Comparison of ENCODE assay signal across 15 mouse cellular contexts in the genomic region with DNA sequence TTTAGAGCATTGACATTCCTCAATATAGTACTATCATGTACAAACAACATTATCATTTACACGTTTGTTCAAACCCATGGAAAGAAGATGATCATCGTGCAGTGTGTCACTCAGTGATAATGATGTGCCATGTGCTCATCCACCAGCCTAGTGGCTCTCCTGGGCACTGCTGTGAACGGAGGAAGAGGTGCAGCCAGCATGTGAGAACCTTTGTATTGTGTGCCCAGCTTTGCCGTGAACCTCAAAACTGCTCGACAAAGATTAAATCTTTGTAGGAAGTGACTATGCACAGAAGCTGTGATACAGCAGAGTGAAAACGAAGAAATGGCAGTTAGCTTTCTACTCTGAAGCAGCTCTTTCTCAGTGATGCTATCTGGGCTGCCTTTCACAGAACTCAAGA. TPM values are rescaled to one million over a fixed set of nuclear protein-coding genes. Genes with fewer than 3 reads are reported as not detected.
DNase-seq lines count a peak whose midpoint lies in the region; ATAC-seq and TF ChIP-seq lines count a peak whose summit lies in the region.
"Had no signal": no experiment of that assay in that cellular context is flagged by ENCODE, and none has a peak within 500 bp of the region (broad histone marks: within the 10 kb centered on the region; RNA-seq: fewer than 3 reads in every experiment).

No protein-coding gene starts in this region.

- TF ChIP-seq CTCF in lung, postnatal 0 days (IDR thresholded peaks at IDR 0.05): 0 out of 2 replicates have a peak, but pooled peaks have one; percentile 8

- no peaks in the 10 kb centered on the region for H3K27me3 ChIP-seq in lung, postnatal 0 days (replicated peaks; ENCODE audit: insufficient read depth, low read length)
- no peaks in the 10 kb centered on the region for H3K27me3 ChIP-seq in midbrain, embryonic 15.5 days (replicated peaks)
- H3K27me3 ChIP-seq: heart, embryonic 13.5 days; limb, embryonic 13.5 days; neural tube, embryonic 15.5 days had no signal

- TF ChIP-seq EP300 in lung, postnatal 0 days (IDR thresholded peaks at IDR 0.05): no peak

- no peaks in the 10 kb centered on the region for H3K9me3 ChIP-seq in lung, postnatal 0 days (ENCODE audit: low read length)
- no peaks in the 10 kb centered on the region for H3K9me3 ChIP-seq in midbrain, embryonic 15.5 days
- H3K9me3 ChIP-seq: heart, embryonic 13.5 days; limb, embryonic 13.5 days; neural tube, embryonic 15.5 days had no signal

- H3K4me1 ChIP-seq in lung, postnatal 0 days (ENCODE audit: insufficient read depth, low read depth, low read length): no peaks in the 10 kb centered on the region
- no peaks in the 10 kb centered on the region for H3K4me1 ChIP-seq in midbrain, embryonic 15.5 days
- H3K4me1 ChIP-seq: limb, embryonic 13.5 days had no signal

- H3K36me3 ChIP-seq in lung, postnatal 0 days (ENCODE audit: insufficient read depth, low read length): no peaks in the 10 kb centered on the region
- no peaks in the 10 kb centered on the region for H3K36me3 ChIP-seq in midbrain, embryonic 15.5 days (replicated peaks)
- H3K36me3 ChIP-seq: heart, embryonic 13.5 days; limb, embryonic 13.5 days; neural tube, embryonic 15.5 days had no signal

- no peak overlapping the region for H3K27ac ChIP-seq in lung, postnatal 0 days (ENCODE audit: low read length)
- no peak overlapping the region for H3K27ac ChIP-seq in midbrain, embryonic 15.5 days
- H3K27ac ChIP-seq: heart, embryonic 13.5 days; limb, embryonic 13.5 days; neural tube, embryonic 15.5 days had no signal

- 67% methylated on average over 6 of the region's 6 CpGs for WGBS in lung, postnatal 0 days
- WGBS in midbrain, embryonic 15.5 days: 84% methylated on average over 6 of the region's 6 CpGs

- no peak overlapping the region for H3K4me3 ChIP-seq in lung, postnatal 0 days (ENCODE audit: low read depth, low read length)
- H3K4me3 ChIP-seq in midbrain, embryonic 15.5 days: no peak overlapping the region
- H3K4me3 ChIP-seq: erythroblast, embryonic 14.5 days; heart, embryonic 13.5 days; limb, embryonic 13.5 days; neural tube, embryonic 15.5 days had no signal

- H3K4me2 ChIP-seq in lung, postnatal 0 days (replicated peaks; ENCODE audit: low read depth, low read length): no peak overlapping the region
- no peak overlapping the region for H3K4me2 ChIP-seq in midbrain, embryonic 15.5 days
- H3K4me2 ChIP-seq: heart, embryonic 13.5 days; limb, embryonic 13.5 days; midbrain, embryonic 11.5 days; neural tube, embryonic 15.5 days had no signal

- no peak for ATAC-seq in lung, postnatal 0 days
- ATAC-seq in monocyte, adult 5-6 weeks (replicated peaks; ENCODE audit: insufficient number of reproducible peaks, low FRiP score, low TSS enrichment, poor library complexity, severe bottlenecking): peak; percentile 62
- ATAC-seq in midbrain, embryonic 15.5 days (replicated peaks): no peak

- no peak overlapping the region for H3K9ac ChIP-seq in lung, postnatal 0 days (replicated peaks; ENCODE audit: low read depth)
- H3K9ac ChIP-seq in midbrain, embryonic 15.5 days: no peak overlapping the region
- H3K9ac ChIP-seq: heart, embryonic 13.5 days; limb, embryonic 13.5 days; neural tube, embryonic 15.5 days had no signal

- DNase-seq in lung, postnatal 0 days (ENCODE audit: low spot score): no peak
- no peak for DNase-seq in lung, adult 18-20 months
- peak; percentile 47 for DNase-seq in liver
- no peak for DNase-seq in cerebellum, adult 18-20 months
- no peak for DNase-seq in right cerebral cortex, postnatal 14 days
- DNase-seq in gastrocnemius, postnatal 4 days (ENCODE audit: low spot score in 2 of 2): no peak
- DNase-seq: kidney, adult 11 months; right cerebral cortex, postnatal 25 days had no signal

RNA-seq across cellular contexts. Expression of gene Rap1a, which starts 32.6 kb away (rescaled TPM):
- polyA plus RNA-seq in lung, postnatal 0 days (2015; fragmentation: Nextera tagmentation; extraction: Ambion mirVana): 166 and 190 TPM in 2 replicates
- total RNA-seq in monocyte, adult 5-6 weeks (2017): 424 to 819 TPM (median 731 TPM) in 3 replicates
- 63.4 and 68.6 TPM in 2 replicates for polyA plus RNA-seq in midbrain, embryonic 15.5 days (2015; fragmentation: Nextera tagmentation; extraction: Ambion mirVana)
- total RNA-seq in gastrocnemius, postnatal 4 days (2021): 100 to 1,000 TPM; 129 to 150 TPM
